Mouse (Mus musculus) bone marrow, adult 2 months (tissue): Measurements from ENCODE around the gene Uso1. TPM values are rescaled to one million over a fixed set of nuclear protein-coding genes. Genes with fewer than 3 reads are reported as not detected.
"Not testable (repeated sequence)": the region's sequence is repeated elsewhere in the genome, so short reads cannot be mapped to it uniquely, and the experiment has no call there.

Experiments used
- H3K27ac ChIP-seq: fragments of 200-500 bp; 2 replicates; pipeline ENCODE4 v1.5.1; 2012; ENCODE audit warnings: low read depth, mild to moderate bottlenecking, control low read depth, inconsistent platforms, low read length; ENCODE audit not compliant: control insufficient read depth, poor library complexity, insufficient read depth
- H3K4me1 ChIP-seq: fragments of 200-500 bp; 2 replicates; pipeline ENCODE4 v1.6.1; 2011; ENCODE audit warnings: low read length; ENCODE audit not compliant: control insufficient read depth, insufficient read depth
- H3K4me3 ChIP-seq: fragments of 200-500 bp; replicated peaks from 2 replicates; pipeline ENCODE3; 2011; ENCODE audit warnings: mild to moderate bottlenecking, low read depth, low read length, control low read depth; ENCODE audit not compliant: control insufficient read depth
- CTCF ChIP-seq: fragments of 200-500 bp; IDR thresholded peaks from 2 replicates; pipeline ENCODE4 v1.5.1; 2011; ENCODE audit warnings: low read length, control low read depth; ENCODE audit not compliant: control insufficient read depth, insufficient read depth
- POLR2A ChIP-seq: fragments of 200-500 bp; IDR thresholded peaks from 2 replicates; pipeline ENCODE4 v1.6.1; 2011; ENCODE audit warnings: low read depth, mild to moderate bottlenecking, control low read depth, low read length, borderline replicate concordance; ENCODE audit not compliant: control insufficient read depth
- WGBS: fragments of 180-500 bp; shearing (Covaris S2); methylation state at CpG from one replicate; pipeline ENCODE4 v1.1.7; 2018; 5-methylcytosine and 5-hydroxymethylcytosine counted together
- polyA plus RNA-seq: library from polyadenylated mRNA; stranded (reverse); fragments of >200 nt; gene quantifications from 2 replicates; pipeline ENCODE4 v1.2.4, GENCODE M21; 2011; ENCODE audit warnings: low replicate concordance; ENCODE audit not compliant: missing spikeins, insufficient read depth, insufficient read length

The Uso1 gene
- polyA plus RNA-seq, 1 experiment = 23.1 TPM

- TF ChIP-seq POLR2A (no peak), CTCF (no peak)
- 78% methylated on average over 7 of the region's 7 CpGs for WGBS
- Histone ChIP-seq H3K4me1 (peaks cover 1% of the 10 kb centered on the region; the same call in 1 of the 2 replicates), H3K27ac (no peak overlapping the region), H3K4me3 (no peak overlapping the region)
Measured at GRCm38 (mm10) chr5:92144954-92145708, 7.4 kb downstream of the Uso1 start.

DNA sequence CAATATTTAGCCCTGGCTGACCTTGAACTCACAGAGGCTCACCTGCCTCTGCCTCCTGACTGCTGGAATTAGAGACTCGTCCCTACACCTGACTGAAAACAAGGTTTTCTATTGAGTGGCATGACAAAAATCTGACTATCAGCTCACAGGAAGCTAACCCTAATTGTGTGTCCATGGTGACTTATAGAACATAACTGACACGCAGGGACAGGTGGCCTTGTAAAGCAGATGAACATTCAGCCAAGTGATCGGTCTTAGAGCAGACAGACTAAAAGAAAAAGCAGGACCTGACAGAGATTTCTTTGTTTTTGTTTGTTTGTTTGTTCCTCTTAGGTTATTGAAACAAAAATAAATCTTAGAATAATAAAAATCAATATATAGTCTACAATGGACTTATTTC lies 10.5 kb downstream of the Uso1 start:
- no peak overlapping the region for H3K4me3 ChIP-seq
- WGBS = 83% methylated on average over 3 of the region's 3 CpGs
- H3K27ac ChIP-seq = no peak overlapping the region
- H3K4me1 ChIP-seq = peaks cover 1% of the 10 kb centered on the region; the same call in 1 of the 2 replicates
- TF ChIP-seq CTCF = no peak
- TF ChIP-seq POLR2A = no peak

GRCm38 (mm10) chr5:92149330-92149982 lies 11.7 kb downstream of the Uso1 start:
- no peak overlapping the region for H3K4me3 ChIP-seq
- H3K4me1 ChIP-seq = peaks cover 1% of the 10 kb centered on the region; the same call in 1 of the 2 replicates
- H3K27ac ChIP-seq = no peak overlapping the region
- no peak for TF ChIP-seq POLR2A
- no peak for TF ChIP-seq CTCF
- 56% methylated on average over 5 of the region's 5 CpGs for WGBS

GRCm38 (mm10) chr5:92154861-92155260 lies 17.1 kb downstream of the Uso1 start:
- Histone ChIP-seq H3K27ac (no peak overlapping the region), H3K4me1 (no peaks in the 10 kb centered on the region), H3K4me3 (no peak overlapping the region)
- TF ChIP-seq CTCF (no peak), POLR2A (no peak)
- 78% methylated on average over 3 of the region's 3 CpGs for WGBS

GRCm38 (mm10) chr5:92165976-92166375 lies 28.2 kb downstream of the Uso1 start:
- TF ChIP-seq CTCF (no peak), POLR2A (no peak)
- H3K4me3 ChIP-seq = no peak overlapping the region
- no peaks in the 10 kb centered on the region for H3K4me1 ChIP-seq
- 70% methylated on average over 6 of the region's 6 CpGs for WGBS
- H3K27ac ChIP-seq = no peak overlapping the region

- no peak overlapping the region for H3K27ac ChIP-seq
- no peak for TF ChIP-seq CTCF
- no peak for TF ChIP-seq POLR2A
- WGBS = 78% methylated on average over 8 of the region's 8 CpGs
- no peaks in the 10 kb centered on the region for H3K4me1 ChIP-seq
- no peak overlapping the region for H3K4me3 ChIP-seq
Measured at GRCm38 (mm10) chr5:92183071-92183830, 45.5 kb downstream of the Uso1 start.

- Histone ChIP-seq H3K4me3 (no peak overlapping the region), H3K4me1 (no peaks in the 10 kb centered on the region), H3K27ac (no peak overlapping the region)
- 87% methylated on average over 7 of the region's 7 CpGs for WGBS
- no peak for TF ChIP-seq CTCF
- TF ChIP-seq POLR2A = no peak
Measured at GRCm38 (mm10) chr5:92188881-92189483, 51.2 kb downstream of the Uso1 start.

DNA sequence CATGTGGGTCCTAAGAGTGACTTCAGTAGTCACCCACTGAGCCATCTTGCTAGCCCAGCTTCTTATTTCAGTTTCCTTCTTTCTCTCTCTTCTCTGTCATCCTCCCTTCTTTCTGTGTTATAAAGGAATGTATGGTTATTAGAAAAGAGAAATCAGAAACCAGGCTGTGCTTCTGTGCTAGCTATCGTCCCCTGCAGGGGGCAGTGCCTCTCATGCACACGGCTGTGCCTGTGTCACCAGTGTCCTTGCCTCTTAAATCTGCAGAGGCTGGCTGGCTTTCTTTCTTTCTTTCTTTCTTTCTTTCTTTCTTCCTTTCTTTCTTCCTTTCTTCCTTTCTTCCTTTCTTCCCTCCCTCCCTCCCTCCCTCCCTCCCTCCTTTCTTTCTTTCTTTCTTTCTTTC lies 58.0 kb downstream of the Uso1 start:
- H3K27ac ChIP-seq, H3K4me1 ChIP-seq, H3K4me3 ChIP-seq: not testable (repeated sequence)
- 47% methylated on average over 2 of the region's 2 CpGs for WGBS
- TF ChIP-seq CTCF = peak; percentile 65
